Mouse (Mus musculus): ENCODE results near the gene Plac1. TPM values are rescaled to one million over a fixed set of nuclear protein-coding genes. Genes with fewer than 3 reads are reported as not detected.
A peak's percentile ranks its signal among the peaks of the same experiment; 100 is the strongest.

Gene Plac1
- total and polyA plus RNA-seq, 2 experiments, result not detected

GRCm38 (mm10) chrX:53137066-53137465 lies 102.8 kb downstream of the Plac1 start:
- Histone ChIP-seq H3K9ac (ENCODE audit: low read depth, low read length) (no peak overlapping the region), H3K27me3 (ENCODE audit: control insufficient read depth, insufficient read depth, low read length) (no peaks in the 10 kb centered on the region), H3K27ac (replicated peaks; ENCODE audit: insufficient read depth, low read depth, low read length) (no peak overlapping the region), H3K4me3 (ENCODE audit: insufficient read depth, low read depth, low read length) (no peak overlapping the region), H3K79me2 (ENCODE audit: control insufficient read depth, insufficient read depth, low read length) (no peaks in the 10 kb centered on the region), H3K4me1 (ENCODE audit: control insufficient read depth, insufficient read depth, low read length) (no peaks in the 10 kb centered on the region), H3K36me3 (ENCODE audit: control insufficient read depth, insufficient read depth, low read length) (no peaks in the 10 kb centered on the region)
- TF ChIP-seq CTCF (IDR thresholded peaks at IDR 0.05; ENCODE audit: low read depth, low read length), result no peak
- TF ChIP-seq POLR2A (IDR thresholded peaks at IDR 0.05; ENCODE audit: extremely low read depth, insufficient read depth, low read length), result no peak
- 89% methylated on average over 2 of the region's 2 CpGs for WGBS
- no peak for DNase-seq (ENCODE audit: extremely low read depth, low read depth, low spot score)

GRCm38 (mm10) chrX:53129501-53129900 lies 110.4 kb downstream of the Plac1 start:
- no peaks in the 10 kb centered on the region for H3K27me3 ChIP-seq (ENCODE audit: control insufficient read depth, insufficient read depth, low read length)
- 76% methylated on average over 2 of the region's 2 CpGs for WGBS
- no peaks in the 10 kb centered on the region for H3K36me3 ChIP-seq (ENCODE audit: control insufficient read depth, insufficient read depth, low read length)
- no peak overlapping the region for H3K27ac ChIP-seq (replicated peaks; ENCODE audit: insufficient read depth, low read depth, low read length)
- TF ChIP-seq CTCF (IDR thresholded peaks at IDR 0.05; ENCODE audit: low read depth, low read length), result no peak
- TF ChIP-seq POLR2A (IDR thresholded peaks at IDR 0.05; ENCODE audit: extremely low read depth, insufficient read depth, low read length), result no peak
- H3K9ac ChIP-seq (ENCODE audit: low read depth, low read length), result no peak overlapping the region
- DNase-seq (ENCODE audit: extremely low read depth, low read depth, low spot score), result no peak
- H3K79me2 ChIP-seq (ENCODE audit: control insufficient read depth, insufficient read depth, low read length), result no peaks in the 10 kb centered on the region
- no peak overlapping the region for H3K4me3 ChIP-seq (ENCODE audit: insufficient read depth, low read depth, low read length)
- no peaks in the 10 kb centered on the region for H3K4me1 ChIP-seq (ENCODE audit: control insufficient read depth, insufficient read depth, low read length)

GRCm38 (mm10) chrX:53126492-53127033 lies 113.3 kb downstream of the Plac1 start:
- no peak overlapping the region for H3K9ac ChIP-seq (ENCODE audit: low read depth, low read length)
- H3K27me3 ChIP-seq (ENCODE audit: control insufficient read depth, insufficient read depth, low read length), result no peaks in the 10 kb centered on the region
- no peaks in the 10 kb centered on the region for H3K4me1 ChIP-seq (ENCODE audit: control insufficient read depth, insufficient read depth, low read length)
- H3K36me3 ChIP-seq (ENCODE audit: control insufficient read depth, insufficient read depth, low read length), result no peaks in the 10 kb centered on the region
- TF ChIP-seq CTCF (IDR thresholded peaks at IDR 0.05; ENCODE audit: low read depth, low read length) (no peak), POLR2A (IDR thresholded peaks at IDR 0.05; ENCODE audit: extremely low read depth, insufficient read depth, low read length) (no peak)
- H3K4me3 ChIP-seq (ENCODE audit: insufficient read depth, low read depth, low read length), result no peak overlapping the region
- H3K79me2 ChIP-seq (ENCODE audit: control insufficient read depth, insufficient read depth, low read length), result no peaks in the 10 kb centered on the region
- H3K27ac ChIP-seq (replicated peaks; ENCODE audit: insufficient read depth, low read depth, low read length), result no peak overlapping the region
- DNase-seq (ENCODE audit: extremely low read depth, low read depth, low spot score), result no peak
- 76% methylated on average over 6 of the region's 6 CpGs for WGBS

GRCm38 (mm10) chrX:53125838-53126467 lies 114.0 kb downstream of the Plac1 start:
- H3K27me3 ChIP-seq (ENCODE audit: control insufficient read depth, insufficient read depth, low read length), result no peaks in the 10 kb centered on the region
- H3K4me3 ChIP-seq (ENCODE audit: insufficient read depth, low read depth, low read length), result no peak overlapping the region
- H3K79me2 ChIP-seq (ENCODE audit: control insufficient read depth, insufficient read depth, low read length), result no peaks in the 10 kb centered on the region
- no peak overlapping the region for H3K9ac ChIP-seq (ENCODE audit: low read depth, low read length)
- no peaks in the 10 kb centered on the region for H3K4me1 ChIP-seq (ENCODE audit: control insufficient read depth, insufficient read depth, low read length)
- TF ChIP-seq POLR2A (IDR thresholded peaks at IDR 0.05; ENCODE audit: extremely low read depth, insufficient read depth, low read length) (no peak), CTCF (IDR thresholded peaks at IDR 0.05; ENCODE audit: low read depth, low read length) (no peak)
- H3K27ac ChIP-seq (replicated peaks; ENCODE audit: insufficient read depth, low read depth, low read length), result no peak overlapping the region
- no peak for DNase-seq (ENCODE audit: extremely low read depth, low read depth, low spot score)
- 57% methylated on average over 3 of the region's 3 CpGs for WGBS
- H3K36me3 ChIP-seq (ENCODE audit: control insufficient read depth, insufficient read depth, low read length), result no peaks in the 10 kb centered on the region

GRCm38 (mm10) chrX:53123562-53123961 lies 116.3 kb downstream of the Plac1 start:
- Histone ChIP-seq H3K4me1 (ENCODE audit: control insufficient read depth, insufficient read depth, low read length) (no peaks in the 10 kb centered on the region), H3K79me2 (ENCODE audit: control insufficient read depth, insufficient read depth, low read length) (no peaks in the 10 kb centered on the region), H3K27me3 (ENCODE audit: control insufficient read depth, insufficient read depth, low read length) (no peaks in the 10 kb centered on the region), H3K9ac (ENCODE audit: low read depth, low read length) (no peak overlapping the region), H3K27ac (replicated peaks; ENCODE audit: insufficient read depth, low read depth, low read length) (no peak overlapping the region), H3K36me3 (ENCODE audit: control insufficient read depth, insufficient read depth, low read length) (no peaks in the 10 kb centered on the region), H3K4me3 (ENCODE audit: insufficient read depth, low read depth, low read length) (no peak overlapping the region)
- DNase-seq (ENCODE audit: extremely low read depth, low read depth, low spot score), result no peak
- TF ChIP-seq CTCF (IDR thresholded peaks at IDR 0.05; ENCODE audit: low read depth, low read length) (no peak), POLR2A (IDR thresholded peaks at IDR 0.05; ENCODE audit: extremely low read depth, insufficient read depth, low read length) (no peak)
- WGBS, result 42% methylated on average over 1 of the region's 1 CpGs

- DNase-seq (ENCODE audit: extremely low read depth, low read depth, low spot score), result peak; percentile 9
- 43% methylated on average over 6 of the region's 6 CpGs for WGBS
- H3K27ac ChIP-seq (replicated peaks; ENCODE audit: insufficient read depth, low read depth, low read length), result no peak overlapping the region
- TF ChIP-seq POLR2A (IDR thresholded peaks at IDR 0.05; ENCODE audit: extremely low read depth, insufficient read depth, low read length) (no peak), CTCF (IDR thresholded peaks at IDR 0.05; ENCODE audit: low read depth, low read length) (no peak)
- no peaks in the 10 kb centered on the region for H3K36me3 ChIP-seq (ENCODE audit: control insufficient read depth, insufficient read depth, low read length)
- H3K79me2 ChIP-seq (ENCODE audit: control insufficient read depth, insufficient read depth, low read length), result no peaks in the 10 kb centered on the region
- H3K4me1 ChIP-seq (ENCODE audit: control insufficient read depth, insufficient read depth, low read length), result no peaks in the 10 kb centered on the region
- H3K4me3 ChIP-seq (ENCODE audit: insufficient read depth, low read depth, low read length), result no peak overlapping the region
- no peaks in the 10 kb centered on the region for H3K27me3 ChIP-seq (ENCODE audit: control insufficient read depth, insufficient read depth, low read length)
- no peak overlapping the region for H3K9ac ChIP-seq (ENCODE audit: low read depth, low read length)
These were observed 121.3 kb downstream of the Plac1 start for GRCm38 (mm10) chrX:53118631-53119030.

All from liver, adult 2 months (tissue).